Mouse (Mus musculus) MEL (cell line): ENCODE results near the gene Prlhr. TPM values are rescaled to one million over a fixed set of nuclear protein-coding genes. Genes with fewer than 3 reads are reported as not detected.

Source experiments
- DNase-seq: peaks from one replicate; pipeline ENCODE4 v3.0.0; 2011; ENCODE audit warnings: low read depth, low spot score
- H3K27ac ChIP-seq: 2 replicates; pipeline ENCODE4 v1.5.1; 2012; ENCODE audit warnings: low read depth, mild to moderate bottlenecking, control low read depth, low read length, moderate library complexity; ENCODE audit not compliant: control insufficient read depth
- H3K27me3 ChIP-seq, 2 experiments: fragments of 150-350 bp in 1 of 2; sonication (generic) in 1 of 2; 2 replicates each; pipeline ENCODE4 v1.6.1; 2012; ENCODE audit warnings: low read length in 2 of 2, mild to moderate bottlenecking in 2 of 2, improper control_type of control experiment in 1 of 2, moderate library complexity in 1 of 2; ENCODE audit not compliant: insufficient read depth in 2 of 2, control insufficient read depth in 1 of 2
- H3K36me3 ChIP-seq, 2 experiments: 2 replicates each; pipeline ENCODE4 v1.6.1; 2012 to 2014; ENCODE audit warnings: low read length in 2 of 2, improper control_type of control experiment in 1 of 2, inconsistent platforms in 1 of 2, mild to moderate bottlenecking in 1 of 2; ENCODE audit not compliant: insufficient read depth in 2 of 2, control insufficient read depth in 1 of 2
- H3K4me1 ChIP-seq, 2 experiments: fragments of 150-350 bp in 1 of 2; sonication (generic) in 1 of 2; 2 replicates each; pipeline ENCODE4 v1.6.1; 2012; ENCODE audit warnings: low read length in 2 of 2, improper control_type of control experiment in 1 of 2, mild to moderate bottlenecking in 1 of 2; ENCODE audit not compliant: insufficient read depth in 2 of 2, control insufficient read depth in 1 of 2
- H3K4me3 ChIP-seq, 2 experiments: fragments of 150-350 bp in 1 of 2; sonication (generic) in 1 of 2; 2 replicates each; pipeline ENCODE4 v1.5.1; 2012; ENCODE audit warnings: low read depth in 2 of 2, low read length in 2 of 2, mild to moderate bottlenecking in 2 of 2, moderate library complexity in 2 of 2, control low read depth in 1 of 2, improper control_type of control experiment in 1 of 2; ENCODE audit not compliant: control insufficient read depth in 1 of 2, insufficient read depth in 1 of 2
- H3K79me2 ChIP-seq: 2 replicates; pipeline ENCODE4 v1.6.1; 2012; ENCODE audit warnings: mild to moderate bottlenecking, low read length, moderate library complexity; ENCODE audit not compliant: control insufficient read depth, poor library complexity, insufficient read depth
- H3K9ac ChIP-seq: 2 replicates; pipeline ENCODE4 v1.6.1; 2012; ENCODE audit warnings: low read depth, mild to moderate bottlenecking, control low read depth, low read length, moderate library complexity; ENCODE audit not compliant: control insufficient read depth, poor library complexity, severe bottlenecking
- H3K9me3 ChIP-seq: fragments of 150-350 bp; sonication (generic); replicated peaks from 2 replicates; pipeline ENCODE4 v1.6.1; 2012; ENCODE audit warnings: mild to moderate bottlenecking, low read length, improper control_type of control experiment, moderate library complexity; ENCODE audit not compliant: insufficient read depth
- BHLHE40 ChIP-seq: IDR thresholded peaks from 2 replicates; pipeline ENCODE4 v1.6.1; 2012; ENCODE audit warnings: low read depth, mild to moderate bottlenecking, inconsistent platforms, low read length, improper control_type of control experiment, borderline replicate concordance
- CHD1 ChIP-seq: IDR thresholded peaks from 2 replicates; pipeline ENCODE4 v1.6.1; 2012; ENCODE audit warnings: low read depth, mild to moderate bottlenecking, inconsistent platforms, low read length, improper control_type of control experiment
- CHD2 ChIP-seq: IDR thresholded peaks from 2 replicates; pipeline ENCODE4 v1.6.1; 2011; ENCODE audit warnings: low read length, improper control_type of control experiment
- E2F4 ChIP-seq: IDR thresholded peaks from 2 replicates; pipeline ENCODE4 v1.6.1; 2011; ENCODE audit warnings: low read depth, low read length, improper control_type of control experiment, borderline replicate concordance
- ELF1 ChIP-seq: IDR thresholded peaks from 2 replicates; pipeline ENCODE4 v1.6.1; 2014; ENCODE audit warnings: low read depth, mild to moderate bottlenecking, inconsistent platforms, low read length, improper control_type of control experiment, moderate library complexity
- EP300 ChIP-seq, 2 experiments: IDR thresholded peaks; 2 replicates each; pipeline ENCODE4 v1.6.1; 2011; ENCODE audit warnings: improper control_type of control experiment in 2 of 2, low read length in 2 of 2, low read depth in 1 of 2, mild to moderate bottlenecking in 1 of 2
- ETS1 ChIP-seq: IDR thresholded peaks from 2 replicates; pipeline ENCODE4 v1.6.1; 2012; ENCODE audit warnings: low read depth, mild to moderate bottlenecking, inconsistent platforms, low read length, improper control_type of control experiment, moderate library complexity
- HCFC1 ChIP-seq: IDR thresholded peaks from 2 replicates; pipeline ENCODE4 v1.6.1; 2012; ENCODE audit warnings: low read depth, mild to moderate bottlenecking, inconsistent platforms, low read length, improper control_type of control experiment, moderate library complexity
- KAT2A ChIP-seq: conservative IDR thresholded peaks from 2 replicates; pipeline ENCODE4 v1.6.1; 2012; ENCODE audit warnings: low read depth, low read length, improper control_type of control experiment, inconsistent platforms
- MAZ ChIP-seq: IDR thresholded peaks from 2 replicates; pipeline ENCODE4 v1.6.1; 2012; ENCODE audit warnings: low read depth, mild to moderate bottlenecking, inconsistent platforms, low read length, improper control_type of control experiment
- MEF2A ChIP-seq: IDR thresholded peaks from 2 replicates; pipeline ENCODE4 v1.6.1; 2014; ENCODE audit warnings: low read depth, mild to moderate bottlenecking, inconsistent platforms, low read length, improper control_type of control experiment; ENCODE audit not compliant: poor library complexity, insufficient replicate concordance, severe bottlenecking; ENCODE audit errors: extremely low read depth
- MXI1 ChIP-seq: IDR thresholded peaks from 2 replicates; pipeline ENCODE4 v1.6.1; 2011; ENCODE audit warnings: mild to moderate bottlenecking, low read depth, low read length, improper control_type of control experiment
- MYB ChIP-seq: IDR thresholded peaks from 2 replicates; pipeline ENCODE4 v1.6.1; 2011; ENCODE audit warnings: mild to moderate bottlenecking, low read depth, low read length, improper control_type of control experiment
- POLR2A ChIP-seq, 2 experiments: IDR thresholded peaks; 2 replicates each; pipeline ENCODE4 v1.6.1; 2011 to 2012; ENCODE audit warnings: low read length in 2 of 2, mild to moderate bottlenecking in 2 of 2, control low read depth in 1 of 2, improper control_type of control experiment in 1 of 2, low read depth in 1 of 2, moderate library complexity in 1 of 2; ENCODE audit not compliant: control insufficient read depth in 1 of 2, insufficient read depth in 1 of 2, poor library complexity in 1 of 2
- POLR2AphosphoS5 ChIP-seq: IDR thresholded peaks from 2 replicates; pipeline ENCODE4 v1.6.1; 2012; ENCODE audit warnings: low read depth, borderline replicate concordance, mild to moderate bottlenecking, inconsistent platforms, low read length, moderate library complexity, mixed read lengths
- SIN3A ChIP-seq: IDR thresholded peaks from 2 replicates; pipeline ENCODE4 v1.6.1; 2012; ENCODE audit warnings: low read length, improper control_type of control experiment, inconsistent platforms
- SMC3 ChIP-seq: IDR thresholded peaks from 2 replicates; pipeline ENCODE4 v1.6.1; 2011; ENCODE audit warnings: low read depth, low read length, improper control_type of control experiment
- TAL1 ChIP-seq: IDR thresholded peaks from 2 replicates; pipeline ENCODE4 v1.6.1; 2012; ENCODE audit warnings: mild to moderate bottlenecking, inconsistent platforms, low read length, moderate library complexity, mixed read lengths
- TCF12 ChIP-seq: IDR thresholded peaks from 2 replicates; pipeline ENCODE4 v1.6.1; 2014; ENCODE audit warnings: low read depth, mild to moderate bottlenecking, inconsistent platforms, low read length, improper control_type of control experiment, moderate library complexity
- USF1 ChIP-seq: IDR thresholded peaks from 2 replicates; pipeline ENCODE4 v1.6.1; 2014; ENCODE audit warnings: low read depth, mild to moderate bottlenecking, inconsistent platforms, low read length, improper control_type of control experiment, moderate library complexity
- USF2 ChIP-seq, 2 experiments: IDR thresholded peaks; 2 replicates each; pipeline ENCODE4 v1.6.1; 2011 to 2012; ENCODE audit warnings: improper control_type of control experiment in 2 of 2, low read length in 2 of 2, borderline replicate concordance in 1 of 2, inconsistent platforms in 1 of 2, low read depth in 1 of 2, mild to moderate bottlenecking in 1 of 2; ENCODE audit not compliant: insufficient read depth in 1 of 2
- ZC3H11A ChIP-seq: IDR thresholded peaks from 2 replicates; pipeline ENCODE4 v1.6.1; 2012; ENCODE audit warnings: low read depth, mild to moderate bottlenecking, inconsistent platforms, low read length, improper control_type of control experiment
- ZMIZ1 ChIP-seq: IDR thresholded peaks from 2 replicates; pipeline ENCODE4 v1.6.1; 2012; ENCODE audit warnings: low read depth, mild to moderate bottlenecking, inconsistent platforms, low read length, improper control_type of control experiment, moderate library complexity
- ZNF384 ChIP-seq: IDR thresholded peaks from 2 replicates; pipeline ENCODE4 v1.6.1; 2012; ENCODE audit warnings: low read depth, mild to moderate bottlenecking, inconsistent platforms, low read length, improper control_type of control experiment
- polyA plus RNA-seq, 2 experiments: library from polyadenylated mRNA; stranded (reverse) in 1 of 2; unstranded in 1 of 2; fragments of >175 nt in 1 of 2; fragments of >200 nt in 1 of 2; gene quantifications; 2 replicates each; pipeline versions ENCODE4 v1.2.1 to v1.2.4; 2012; ENCODE audit warnings: low replicate concordance in 2 of 2, low read depth in 1 of 2; ENCODE audit not compliant: insufficient read length in 2 of 2, insufficient read depth in 1 of 2, missing spikeins in 1 of 2
- total RNA-seq: library from RNA; depleted of rRNA; stranded (reverse); fragments of 300-350 nt; gene quantifications from 2 replicates; pipeline ENCODE4 v1.2.3, GENCODE M21; 2012; rRNA removed

The Prlhr gene
- total RNA-seq (not detected in 2 replicates), polyA plus RNA-seq (not detected)

GRCm38 (mm10) chr19:60468254-60468762 is at the start of gene Prlhr:
TSS of gene Prlhr (minus strand) at chr19:60468304.
- no peaks in the 10 kb centered on the region for H3K36me3 ChIP-seq
- no peaks in the 10 kb centered on the region for H3K79me2 ChIP-seq
- no peak within 1 kb of the TSS for H3K27ac ChIP-seq
- no peaks in the 10 kb centered on the region for H3K27me3 ChIP-seq
- no peak within 1 kb of the TSS for H3K4me3 ChIP-seq
- H3K4me1 ChIP-seq: no peaks in the 10 kb centered on the region
- no peak for TF ChIP-seq MEF2A
- TF ChIP-seq SIN3A: no peak
- no peak for TF ChIP-seq ZNF384
- no peak for TF ChIP-seq TAL1
- TF ChIP-seq MXI1: no peak
- TF ChIP-seq USF1: no peak
- no peak for TF ChIP-seq POLR2A (IDR thresholded peaks at IDR 0.05; ENCODE audit: control insufficient read depth in 1 of 2, insufficient read depth in 1 of 2, low read depth in 1 of 2, low read length in 2 of 2, poor library complexity in 1 of 2)
- no peak for TF ChIP-seq CHD2
- TF ChIP-seq CHD1: no peak
- TF ChIP-seq ELF1: no peak
- TF ChIP-seq KAT2A: no peak
- no peak for TF ChIP-seq TCF12
- TF ChIP-seq ZC3H11A: no peak
- no peak for TF ChIP-seq POLR2AphosphoS5
- no peak for TF ChIP-seq BHLHE40
- TF ChIP-seq E2F4: no peak
- TF ChIP-seq USF2 (IDR thresholded peaks at IDR 0.05; ENCODE audit: borderline replicate concordance in 1 of 2, insufficient read depth in 1 of 2, low read depth in 1 of 2, low read length in 2 of 2): no peak
- TF ChIP-seq HCFC1: no peak
- no peak for DNase-seq
- H3K9me3 ChIP-seq: no peaks in the 10 kb centered on the region
- H3K9ac ChIP-seq: no peak within 1 kb of the TSS

GRCm38 (mm10) chr19:60515064-60515463 is 47.0 kb upstream of the Prlhr start:
- TF ChIP-seq CHD1: no peak
- no peak for TF ChIP-seq SMC3
- TF ChIP-seq BHLHE40: no peak
- no peak for TF ChIP-seq USF1
- no peak for TF ChIP-seq EP300 (IDR thresholded peaks at IDR 0.05; ENCODE audit: low read depth in 1 of 2, low read length in 2 of 2)
- no peak for TF ChIP-seq E2F4
- no peak for TF ChIP-seq ETS1
- TF ChIP-seq MAZ: no peak
- no peak for TF ChIP-seq MYB
- TF ChIP-seq ZMIZ1: no peak
- no peak for TF ChIP-seq TCF12
- TF ChIP-seq, all 39 proteins: peak for 0
- no peak for DNase-seq
- Histone ChIP-seq H3K9me3 (no peaks in the 10 kb centered on the region), H3K79me2 (no peaks in the 10 kb centered on the region), H3K4me3 (no peak overlapping the region), H3K4me1 (no peaks in the 10 kb centered on the region; a peak in 1 of 4 replicates), H3K27ac (no peak overlapping the region), H3K27me3 (peaks cover 0 to 1% of the 10 kb centered on the region in 2 experiments; a peak in 1 of 4 replicates), H3K9ac (no peak overlapping the region), H3K36me3 (peaks cover 0 to under 1% of the 10 kb centered on the region in 2 experiments; a peak in 2 of 4 replicates)
